Mouse (Mus musculus) liver, postnatal 0 days (tissue): Measurements from ENCODE around the gene Sectm1a. TPM values are rescaled to one million over a fixed set of nuclear protein-coding genes. Genes with fewer than 3 reads are reported as not detected.

Experiments used
- ATAC-seq: fragments of 200-750 bp; cut with Nextera tagmentation; 2 replicates; pipeline ENCODE4 v1.8.0; 2017; ENCODE audit warnings: mild to moderate bottlenecking, moderate library complexity
- DNase-seq: peaks from one replicate; pipeline ENCODE4 v3.0.0-alpha.2; 2016
- H3K27ac ChIP-seq: fragments of 300-500 bp; sonication (generic); 2 replicates; pipeline ENCODE4 v1.5.1; 2014; ENCODE audit warnings: antibody characterized with exemption, moderate library complexity, mild to moderate bottlenecking, low read depth
- H3K27me3 ChIP-seq: fragments of 300-500 bp; sonication (generic); 2 replicates; pipeline ENCODE4 v1.6.1; 2014; ENCODE audit warnings: low read length, control low read depth, mixed read lengths; ENCODE audit not compliant: insufficient read depth
- H3K36me3 ChIP-seq: fragments of 300-500 bp; sonication (generic); replicated peaks from 2 replicates; pipeline ENCODE4 v1.6.1; 2014; ENCODE audit warnings: mild to moderate bottlenecking, control low read depth, low read length, moderate library complexity, mixed read lengths; ENCODE audit not compliant: insufficient read depth
- H3K4me1 ChIP-seq: fragments of 300-500 bp; sonication (generic); 2 replicates; pipeline ENCODE4 v1.6.1; 2014; ENCODE audit warnings: antibody characterized with exemption, mild to moderate bottlenecking, control low read depth; ENCODE audit not compliant: insufficient read depth
- H3K4me2 ChIP-seq: fragments of 300-500 bp; sonication (generic); 2 replicates; pipeline ENCODE4 v1.6.1; 2014; ENCODE audit warnings: low read depth, mild to moderate bottlenecking, low read length, moderate library complexity, mixed read lengths
- H3K4me3 ChIP-seq: fragments of 300-500 bp; sonication (generic); 2 replicates; pipeline ENCODE4 v1.5.1; 2014; ENCODE audit warnings: low read depth, low read length
- H3K9ac ChIP-seq: fragments of 300-500 bp; sonication (generic); replicated peaks from 2 replicates; pipeline ENCODE4 v1.6.1; 2014; ENCODE audit warnings: mild to moderate bottlenecking, moderate library complexity
- H3K9me3 ChIP-seq: fragments of 300-500 bp; sonication (generic); 2 replicates; pipeline ENCODE4 v1.6.1; 2016; ENCODE audit warnings: mild to moderate bottlenecking, control low read depth, low read length, mixed read lengths
- CTCF ChIP-seq: sonication (generic); IDR thresholded peaks from 2 replicates; pipeline ENCODE4 v1.5.1; 2016; ENCODE audit warnings: antibody characterized with exemption, low read depth
- EP300 ChIP-seq: IDR thresholded peaks from 2 replicates; pipeline ENCODE4 v1.6.1; 2016; ENCODE audit warnings: antibody characterized with exemption, low read depth, mild to moderate bottlenecking
- WGBS: fragments of 180-500 bp; shearing (Covaris S2); extraction: QIAGEN DNeasy Blood & Tissue Kit; methylation state at CpG from one replicate; pipeline ENCODE4 v1.1.7; 2014; ENCODE audit not compliant: insufficient replicate concordance; 5-methylcytosine and 5-hydroxymethylcytosine counted together
- polyA plus RNA-seq: library from polyadenylated mRNA; unstranded; fragments of >200 nt; fragmentation: Nextera tagmentation; extraction: Ambion mirVana; gene quantifications from 2 replicates; pipeline ENCODE4 v1.2.1, GENCODE M21; 2015

Gene Sectm1a
- polyA plus RNA-seq = 1.7 and 2.0 TPM in 2 replicates

GRCm38 (mm10) chr11:121081120-121081519, at the start of gene Sectm1a:
TSS of gene Sectm1a (minus strand) at chr11:121081220.
- 49% methylated on average over 3 of the region's 3 CpGs for WGBS
- H3K9me3 ChIP-seq = no peaks in the 10 kb centered on the region
- no peak within 1 kb of the TSS; the same call in 1 of the 2 replicates for H3K9ac ChIP-seq
- no peaks in the 10 kb centered on the region for H3K27me3 ChIP-seq
- peaks cover 13% of the 10 kb centered on the region for H3K4me1 ChIP-seq
- ATAC-seq = no peak
- H3K36me3 ChIP-seq = no peaks in the 10 kb centered on the region
- no peak for DNase-seq
- H3K4me3 ChIP-seq = no peak within 1 kb of the TSS
- TF ChIP-seq EP300 (no peak), CTCF (no peak)
- H3K4me2 ChIP-seq = no peak within 1 kb of the TSS
- H3K27ac ChIP-seq = no peak within 1 kb of the TSS

- Histone ChIP-seq H3K9ac (no peak overlapping the region), H3K4me2 (no peak overlapping the region), H3K9me3 (no peaks in the 10 kb centered on the region), H3K4me1 (0 out of 2 replicates have a peak, but pooled peaks cover 3% of the 10 kb centered on the region), H3K27me3 (no peaks in the 10 kb centered on the region), H3K4me3 (no peak overlapping the region), H3K27ac (no peak overlapping the region), H3K36me3 (no peaks in the 10 kb centered on the region)
- ATAC-seq = no peak
- no peak for DNase-seq
- WGBS = 46% methylated on average over 1 of the region's 1 CpGs
- no peak for TF ChIP-seq EP300
- TF ChIP-seq CTCF = no peak
Observed at GRCm38 (mm10) chr11:121129616-121130015, 48.6 kb upstream of the Sectm1a start.

GRCm38 (mm10) chr11:121127441-121127840, 46.4 kb upstream of the Sectm1a start:
- Histone ChIP-seq H3K4me3 (no peak overlapping the region), H3K27ac (no peak overlapping the region), H3K4me2 (no peak overlapping the region), H3K9me3 (no peaks in the 10 kb centered on the region), H3K9ac (no peak overlapping the region), H3K36me3 (no peaks in the 10 kb centered on the region), H3K4me1 (0 out of 2 replicates have a peak, but pooled peaks cover 3% of the 10 kb centered on the region), H3K27me3 (no peaks in the 10 kb centered on the region)
- ATAC-seq = no peak
- no peak for DNase-seq
- 86% methylated on average over 3 of the region's 3 CpGs for WGBS
- TF ChIP-seq CTCF = no peak
- no peak for TF ChIP-seq EP300

GRCm38 (mm10) chr11:121126395-121126794, 45.4 kb upstream of the Sectm1a start:
- Histone ChIP-seq H3K4me1 (0 out of 2 replicates have a peak, but pooled peaks cover 3% of the 10 kb centered on the region), H3K36me3 (no peaks in the 10 kb centered on the region), H3K9ac (no peak overlapping the region), H3K27ac (no peak overlapping the region), H3K4me2 (no peak overlapping the region), H3K27me3 (no peaks in the 10 kb centered on the region), H3K9me3 (no peaks in the 10 kb centered on the region), H3K4me3 (no peak overlapping the region)
- TF ChIP-seq CTCF (peak; percentile 64), EP300 (no peak)
- ATAC-seq (no peak), DNase-seq (no peak)
- WGBS = 72% methylated on average over 1 of the region's 1 CpGs

- no peak for DNase-seq
- Histone ChIP-seq H3K36me3 (no peaks in the 10 kb centered on the region), H3K9ac (no peak overlapping the region), H3K4me3 (no peak overlapping the region), H3K27me3 (no peaks in the 10 kb centered on the region), H3K27ac (no peak overlapping the region), H3K9me3 (no peaks in the 10 kb centered on the region), H3K4me2 (no peak overlapping the region), H3K4me1 (0 out of 2 replicates have a peak, but pooled peaks cover 3% of the 10 kb centered on the region)
- TF ChIP-seq CTCF (no peak), EP300 (no peak)
- 58% methylated on average over 3 of the region's 3 CpGs for WGBS
- ATAC-seq = no peak
Observed at GRCm38 (mm10) chr11:121125522-121126172, 44.6 kb upstream of the Sectm1a start.

- Histone ChIP-seq H3K27ac (no peak overlapping the region), H3K4me3 (no peak overlapping the region), H3K36me3 (no peaks in the 10 kb centered on the region), H3K4me1 (no peaks in the 10 kb centered on the region), H3K9me3 (no peaks in the 10 kb centered on the region), H3K4me2 (no peak overlapping the region), H3K27me3 (no peaks in the 10 kb centered on the region), H3K9ac (no peak overlapping the region)
- no peak for ATAC-seq
- no peak for DNase-seq
- TF ChIP-seq CTCF = no peak
- TF ChIP-seq EP300 = no peak
- 78% methylated on average over 4 of the region's 4 CpGs for WGBS
Observed at GRCm38 (mm10) chr11:121123438-121123837, 42.4 kb upstream of the Sectm1a start.
